Mouse (Mus musculus): ENCODE data around the gene Pak7. TPM values are rescaled to one million over a fixed set of nuclear protein-coding genes. Genes with fewer than 3 reads are reported as not detected.
A peak's percentile ranks its signal among the peaks of the same experiment; 100 is the strongest.

Gene Pak7
- polyA plus RNA-seq, 1 experiment: 0.53 TPM

DNA sequence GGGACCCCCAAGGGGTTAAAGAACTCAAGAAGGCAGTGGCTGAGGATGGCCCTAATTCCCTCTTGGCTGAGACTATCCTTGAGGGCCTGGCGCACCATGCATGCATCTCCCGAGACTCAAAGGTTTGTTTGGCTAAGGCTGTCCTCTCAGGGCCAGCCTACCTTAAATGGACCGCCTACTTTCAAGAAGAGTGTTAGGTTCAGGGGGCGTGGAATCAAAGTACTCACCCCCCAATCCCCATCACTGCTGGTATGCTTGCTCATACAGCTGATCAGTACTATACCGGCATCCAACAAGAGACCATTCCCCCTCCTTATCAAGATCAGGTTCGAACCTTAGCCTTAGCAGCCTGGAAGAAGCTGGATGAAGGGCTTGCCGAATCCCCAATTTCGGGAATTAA is 156.5 kb downstream of the Pak7 start:
- TF ChIP-seq POLR2A (IDR thresholded peaks at IDR 0.05; ENCODE audit: low read depth, low read length) (no peak), CTCF (IDR thresholded peaks at IDR 0.05; ENCODE audit: borderline replicate concordance, insufficient read depth, low read length) (no peak)
- Histone ChIP-seq H3K4me3 (ENCODE audit: insufficient read depth, low read length) (no peak overlapping the region), H3K4me1 (ENCODE audit: control insufficient read depth, insufficient read depth, low read length) (no peaks in the 10 kb centered on the region), H3K27ac (ENCODE audit: insufficient read depth, low read length) (no peak overlapping the region)

GRCm38 (mm10) chr2:136204034-136204433 is 183.7 kb downstream of the Pak7 start:
- Histone ChIP-seq H3K4me3 (ENCODE audit: insufficient read depth, low read length) (no peak overlapping the region), H3K4me1 (ENCODE audit: control insufficient read depth, insufficient read depth, low read length) (no peaks in the 10 kb centered on the region), H3K27ac (ENCODE audit: insufficient read depth, low read length) (no peak overlapping the region)
- no peak for TF ChIP-seq CTCF (IDR thresholded peaks at IDR 0.05; ENCODE audit: borderline replicate concordance, insufficient read depth, low read length)
- no peak for TF ChIP-seq POLR2A (IDR thresholded peaks at IDR 0.05; ENCODE audit: low read depth, low read length)

- TF ChIP-seq CTCF (IDR thresholded peaks at IDR 0.05; ENCODE audit: borderline replicate concordance, insufficient read depth, low read length) (no peak), POLR2A (IDR thresholded peaks at IDR 0.05; ENCODE audit: low read depth, low read length) (no peak)
- Histone ChIP-seq H3K4me1 (ENCODE audit: control insufficient read depth, insufficient read depth, low read length) (no peaks in the 10 kb centered on the region), H3K27ac (ENCODE audit: insufficient read depth, low read length) (no peak overlapping the region), H3K4me3 (ENCODE audit: insufficient read depth, low read length) (no peak overlapping the region)
These were observed 212.7 kb downstream of the Pak7 start for GRCm38 (mm10) chr2:136175030-136175429.

GRCm38 (mm10) chr2:136150752-136151151 is 237.0 kb downstream of the Pak7 start:
- no peak for TF ChIP-seq POLR2A (IDR thresholded peaks at IDR 0.05; ENCODE audit: low read depth, low read length)
- no peak for TF ChIP-seq CTCF (IDR thresholded peaks at IDR 0.05; ENCODE audit: borderline replicate concordance, insufficient read depth, low read length)
- H3K4me1 ChIP-seq (ENCODE audit: control insufficient read depth, insufficient read depth, low read length): no peaks in the 10 kb centered on the region
- no peak overlapping the region for H3K4me3 ChIP-seq (ENCODE audit: insufficient read depth, low read length)
- H3K27ac ChIP-seq (ENCODE audit: insufficient read depth, low read length): no peak overlapping the region

DNA sequence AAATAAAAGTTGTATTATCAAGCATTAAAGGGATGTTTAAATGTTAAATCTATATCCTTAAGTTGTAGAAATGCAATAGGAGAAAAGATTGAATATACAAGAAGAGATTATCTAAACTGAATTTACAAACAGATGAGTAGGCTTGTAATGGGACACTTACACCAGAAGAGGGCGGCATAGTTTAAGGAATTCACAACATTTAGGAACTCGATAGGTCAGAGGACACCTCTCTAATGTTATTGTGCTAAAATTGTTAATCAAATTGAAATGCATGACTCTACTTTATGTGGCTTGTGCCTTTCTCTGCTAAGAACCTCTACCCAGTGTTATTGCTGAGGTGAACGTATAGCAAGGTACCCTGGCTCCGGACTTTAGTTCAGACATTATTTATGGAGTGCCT is 238.2 kb downstream of the Pak7 start:
- H3K4me3 ChIP-seq (ENCODE audit: insufficient read depth, low read length): no peak overlapping the region
- no peak overlapping the region for H3K27ac ChIP-seq (ENCODE audit: insufficient read depth, low read length)
- TF ChIP-seq CTCF (IDR thresholded peaks at IDR 0.05; ENCODE audit: borderline replicate concordance, insufficient read depth, low read length) (no peak), POLR2A (IDR thresholded peaks at IDR 0.05; ENCODE audit: low read depth, low read length) (no peak)
- no peaks in the 10 kb centered on the region for H3K4me1 ChIP-seq (ENCODE audit: control insufficient read depth, insufficient read depth, low read length)

- TF ChIP-seq POLR2A (IDR thresholded peaks at IDR 0.05; ENCODE audit: low read depth, low read length) (no peak), CTCF (IDR thresholded peaks at IDR 0.05; ENCODE audit: borderline replicate concordance, insufficient read depth, low read length) (peak; percentile 87)
- Histone ChIP-seq H3K4me3 (ENCODE audit: insufficient read depth, low read length) (no peak overlapping the region), H3K4me1 (ENCODE audit: control insufficient read depth, insufficient read depth, low read length) (no peaks in the 10 kb centered on the region), H3K27ac (ENCODE audit: insufficient read depth, low read length) (no peak overlapping the region)
These were observed 238.8 kb downstream of the Pak7 start for GRCm38 (mm10) chr2:136148999-136149398.

DNA sequence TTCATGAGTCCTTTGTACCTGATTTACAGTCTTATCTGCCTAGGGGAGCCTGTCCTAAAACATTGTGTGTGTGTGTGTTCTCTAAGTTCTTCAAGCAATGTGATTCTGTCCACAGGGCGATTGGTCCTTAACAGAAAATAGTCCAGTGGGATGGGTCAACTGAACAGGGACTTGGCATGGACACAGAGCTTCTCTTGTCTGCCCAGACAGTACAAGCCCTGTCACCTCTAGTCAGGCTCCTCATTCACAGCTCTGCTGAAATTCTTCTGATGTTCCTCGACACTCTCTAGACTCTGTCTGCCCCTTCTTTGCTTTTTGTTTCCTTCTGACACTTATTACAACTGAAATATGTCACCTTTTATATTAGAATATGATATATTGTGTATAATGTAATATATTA is 247.0 kb downstream of the Pak7 start:
- TF ChIP-seq POLR2A (IDR thresholded peaks at IDR 0.05; ENCODE audit: low read depth, low read length) (no peak), CTCF (IDR thresholded peaks at IDR 0.05; ENCODE audit: borderline replicate concordance, insufficient read depth, low read length) (no peak)
- no peak overlapping the region for H3K27ac ChIP-seq (ENCODE audit: insufficient read depth, low read length)
- H3K4me1 ChIP-seq (ENCODE audit: control insufficient read depth, insufficient read depth, low read length): peaks cover 3% of the 10 kb centered on the region
- no peak overlapping the region for H3K4me3 ChIP-seq (ENCODE audit: insufficient read depth, low read length)

DNA sequence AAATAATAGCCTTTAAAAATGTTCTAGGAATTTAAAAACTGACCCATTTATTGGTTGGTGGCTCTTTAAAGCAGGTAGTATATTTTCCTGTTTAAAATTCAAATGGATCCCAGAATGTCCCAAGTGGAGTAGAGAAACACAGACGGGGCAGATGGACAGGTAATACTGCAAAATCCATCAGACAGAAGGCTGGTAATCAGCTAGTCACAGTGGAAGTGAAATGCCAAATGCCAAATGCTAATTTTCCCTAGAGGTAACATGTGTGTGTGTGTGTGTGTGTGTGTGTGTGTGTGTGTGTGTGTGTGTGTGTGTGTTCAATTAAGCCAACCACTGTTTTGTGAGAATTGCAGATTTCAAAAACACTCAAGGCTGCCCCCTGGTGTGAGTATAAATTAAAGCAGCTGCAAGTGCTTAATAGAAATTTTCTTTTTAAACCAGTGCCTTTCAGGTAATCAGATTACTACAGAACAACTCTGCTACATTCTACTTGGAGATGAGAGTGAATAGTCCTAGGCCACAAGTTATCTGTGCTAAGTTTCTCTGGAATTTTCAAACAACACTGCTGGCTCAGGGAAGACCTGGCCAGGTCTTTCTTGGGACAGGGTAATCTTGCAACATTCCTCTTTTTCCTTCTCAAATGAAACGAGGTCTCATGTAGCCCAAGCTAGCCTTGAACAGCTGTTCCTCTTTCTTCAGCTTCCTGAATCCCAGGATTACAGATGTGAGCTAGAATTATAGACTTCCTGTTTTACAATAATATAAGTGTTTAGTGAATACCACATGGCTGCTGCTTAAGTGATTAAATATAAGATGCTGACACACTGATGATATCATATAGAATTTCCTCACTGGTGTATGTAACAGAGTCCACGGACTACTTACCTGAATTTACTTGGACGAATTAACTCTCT is 248.4 kb downstream of the Pak7 start:
- TF ChIP-seq CTCF (IDR thresholded peaks at IDR 0.05; ENCODE audit: borderline replicate concordance, insufficient read depth, low read length) (no peak), POLR2A (IDR thresholded peaks at IDR 0.05; ENCODE audit: low read depth, low read length) (no peak)
- Histone ChIP-seq H3K4me3 (ENCODE audit: insufficient read depth, low read length) (no peak overlapping the region), H3K27ac (ENCODE audit: insufficient read depth, low read length) (no peak overlapping the region), H3K4me1 (ENCODE audit: control insufficient read depth, insufficient read depth, low read length) (peaks cover 3% of the 10 kb centered on the region)

GRCm38 (mm10) chr2:136138451-136138850 is 249.3 kb downstream of the Pak7 start:
- Histone ChIP-seq H3K4me1 (ENCODE audit: control insufficient read depth, insufficient read depth, low read length) (peaks cover 3% of the 10 kb centered on the region), H3K27ac (ENCODE audit: insufficient read depth, low read length) (no peak overlapping the region), H3K4me3 (ENCODE audit: insufficient read depth, low read length) (no peak overlapping the region)
- no peak for TF ChIP-seq CTCF (IDR thresholded peaks at IDR 0.05; ENCODE audit: borderline replicate concordance, insufficient read depth, low read length)
- TF ChIP-seq POLR2A (IDR thresholded peaks at IDR 0.05; ENCODE audit: low read depth, low read length): no peak

DNA sequence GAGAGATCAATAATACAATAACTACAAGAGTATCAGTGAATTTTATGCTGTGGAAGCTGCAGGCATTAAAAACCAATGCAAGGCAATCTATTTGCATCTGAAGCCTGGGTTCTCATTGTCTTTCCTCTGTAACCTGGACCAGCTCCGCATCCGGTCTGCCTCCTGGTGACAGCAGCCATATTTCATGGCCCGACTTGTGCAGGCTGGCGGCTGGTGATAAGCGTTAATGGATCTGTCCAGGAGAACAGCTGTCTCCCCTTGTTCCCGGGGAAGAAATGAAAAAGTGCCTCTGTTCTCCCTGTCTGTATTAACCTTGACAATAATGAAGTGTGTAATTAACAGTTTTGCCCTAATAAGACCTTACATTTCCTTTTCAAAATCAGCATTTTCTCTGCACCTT is 265.9 kb downstream of the Pak7 start:
- TF ChIP-seq CTCF (IDR thresholded peaks at IDR 0.05; ENCODE audit: borderline replicate concordance, insufficient read depth, low read length) (no peak), POLR2A (IDR thresholded peaks at IDR 0.05; ENCODE audit: low read depth, low read length) (no peak)
- Histone ChIP-seq H3K4me1 (ENCODE audit: control insufficient read depth, insufficient read depth, low read length) (no peaks in the 10 kb centered on the region), H3K4me3 (ENCODE audit: insufficient read depth, low read length) (no peak overlapping the region), H3K27ac (ENCODE audit: insufficient read depth, low read length) (no peak overlapping the region)
